Mouse (Mus musculus) heart, adult 2 months (tissue): ENCODE data around the gene Sf1. TPM values are rescaled to one million over a fixed set of nuclear protein-coding genes. Genes with fewer than 3 reads are reported as not detected.
A peak's percentile ranks its signal among the peaks of the same experiment; 100 is the strongest.

Experiments used
- DNase-seq, 2 experiments: peaks; one replicate each; pipeline ENCODE4 v3.0.0; 2021
- H3K27ac ChIP-seq: fragments of 200-600 bp; 2 replicates; pipeline ENCODE4 v1.8.1; 2022
- H3K27me3 ChIP-seq: fragments of 200-500 bp; 2 replicates; pipeline ENCODE4 v1.6.1; 2012; ENCODE audit warnings: mild to moderate bottlenecking, low read length, inconsistent platforms, mixed read lengths; ENCODE audit not compliant: control insufficient read depth, insufficient read depth
- H3K36me3 ChIP-seq: fragments of 200-500 bp; 2 replicates; pipeline ENCODE4 v1.6.1; 2012; ENCODE audit warnings: low read length, inconsistent platforms; ENCODE audit not compliant: control insufficient read depth, insufficient read depth
- H3K4me1 ChIP-seq: fragments of 200-500 bp; 2 replicates; pipeline ENCODE4 v1.6.1; 2011; ENCODE audit warnings: low read length; ENCODE audit not compliant: control insufficient read depth, insufficient read depth
- H3K4me3 ChIP-seq: fragments of 200-600 bp; 2 replicates; pipeline ENCODE4 v1.8.1; 2022
- H3K79me2 ChIP-seq: fragments of 200-500 bp; replicated peaks from 2 replicates; pipeline ENCODE4 v1.6.1; 2012; ENCODE audit warnings: mild to moderate bottlenecking, inconsistent platforms, low read length, moderate library complexity, mixed read lengths; ENCODE audit not compliant: control insufficient read depth, insufficient read depth
- H3K9ac ChIP-seq: fragments of 200-500 bp; 2 replicates; pipeline ENCODE4 v1.6.1; 2012; ENCODE audit warnings: low read depth, mild to moderate bottlenecking, control low read depth, inconsistent platforms, low read length, mixed read lengths
- CTCF ChIP-seq: fragments of 200-600 bp; IDR thresholded peaks from 2 replicates; pipeline ENCODE4 v1.8.1; 2022; ENCODE audit warnings: antibody characterized with exemption, mild to moderate bottlenecking, moderate library complexity
- EP300 ChIP-seq: fragments of 200-500 bp; IDR thresholded peaks from 2 replicates; pipeline ENCODE4 v1.6.1; 2011; ENCODE audit warnings: low read depth, low read length, control low read depth; ENCODE audit not compliant: insufficient read depth
- POLR2A ChIP-seq: fragments of 200-500 bp; IDR thresholded peaks from 2 replicates; pipeline ENCODE4 v1.6.1; 2011; ENCODE audit warnings: mild to moderate bottlenecking, low read depth, low read length, control low read depth; ENCODE audit not compliant: insufficient read depth
- WGBS: fragments of 180-500 bp; shearing (Covaris S2); methylation state at CpG from one replicate; pipeline ENCODE4 v1.1.7; 2018; 5-methylcytosine and 5-hydroxymethylcytosine counted together
- intact Hi-C: fragments of 180-260 bp; cut with DNase I; formaldehyde crosslinking; loops from one replicate; pipeline ENCODE4 v1.15.1; 2025
- polyA plus RNA-seq: library from polyadenylated mRNA; depleted of rRNA; stranded (reverse); fragments of >200 nt; gene quantifications from 2 replicates; pipeline ENCODE4 v1.2.3, GENCODE M21; 2012
- total RNA-seq, 2 experiments: library from RNA; stranded (reverse); gene quantifications; 2 replicates each; pipeline ENCODE4 v1.2.3; 2021

Gene Sf1
- total and polyA plus RNA-seq, 3 experiments, result 58.5 to 103 (median 93.0) TPM

DNA sequence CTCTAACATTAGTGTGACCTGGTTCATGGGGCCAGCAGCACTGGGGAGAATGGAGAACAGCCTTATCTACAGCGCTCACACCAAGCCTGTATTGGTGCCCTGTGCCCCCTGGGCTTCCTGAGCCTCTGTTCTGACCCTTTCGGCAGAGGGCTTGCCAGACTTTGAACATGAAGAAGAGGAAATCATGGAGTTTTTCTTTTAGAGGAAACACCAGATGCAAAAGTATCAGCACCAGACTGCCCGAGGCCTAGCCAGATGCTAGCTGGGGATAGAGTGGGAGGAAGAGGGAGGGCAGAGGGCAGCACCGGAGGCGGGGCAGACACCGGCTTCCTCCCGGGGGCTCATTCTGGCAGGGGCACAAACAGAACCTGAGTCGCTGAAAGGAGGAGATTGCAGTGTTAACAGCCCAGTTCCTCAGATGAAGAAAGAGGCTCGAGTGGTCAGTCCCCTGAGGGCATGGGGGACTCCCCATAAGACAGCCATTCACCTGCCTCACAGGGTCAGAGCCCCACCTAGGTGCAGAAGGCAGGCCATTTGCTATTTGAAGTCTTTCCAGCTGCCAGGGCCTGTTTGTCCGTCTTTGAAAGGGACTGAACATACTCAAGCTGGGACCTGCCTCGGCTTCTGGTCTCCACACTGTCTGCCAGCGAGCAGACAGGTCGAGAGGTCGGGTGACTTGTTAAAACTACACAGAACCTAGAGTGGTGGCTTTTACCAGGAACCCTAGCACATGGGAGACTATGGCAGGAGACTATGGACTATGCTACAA, 14.1 kb upstream of the Sf1 start:
- Histone ChIP-seq H3K27me3 (no peaks in the 10 kb centered on the region), H3K36me3 (no peaks in the 10 kb centered on the region), H3K4me3 (no peak overlapping the region), H3K79me2 (no peaks in the 10 kb centered on the region), H3K9ac (no peak overlapping the region), H3K27ac (peak overlapping the region; percentile 39), H3K4me1 (peaks cover 7% of the 10 kb centered on the region)
- intact Hi-C loops, result no loop called here
- TF ChIP-seq POLR2A (no peak), EP300 (no peak)
- DNase-seq, result peak in 1 of 2 experiments; percentile 54
- 37% methylated on average over 14 of the region's 14 CpGs for WGBS

DNA sequence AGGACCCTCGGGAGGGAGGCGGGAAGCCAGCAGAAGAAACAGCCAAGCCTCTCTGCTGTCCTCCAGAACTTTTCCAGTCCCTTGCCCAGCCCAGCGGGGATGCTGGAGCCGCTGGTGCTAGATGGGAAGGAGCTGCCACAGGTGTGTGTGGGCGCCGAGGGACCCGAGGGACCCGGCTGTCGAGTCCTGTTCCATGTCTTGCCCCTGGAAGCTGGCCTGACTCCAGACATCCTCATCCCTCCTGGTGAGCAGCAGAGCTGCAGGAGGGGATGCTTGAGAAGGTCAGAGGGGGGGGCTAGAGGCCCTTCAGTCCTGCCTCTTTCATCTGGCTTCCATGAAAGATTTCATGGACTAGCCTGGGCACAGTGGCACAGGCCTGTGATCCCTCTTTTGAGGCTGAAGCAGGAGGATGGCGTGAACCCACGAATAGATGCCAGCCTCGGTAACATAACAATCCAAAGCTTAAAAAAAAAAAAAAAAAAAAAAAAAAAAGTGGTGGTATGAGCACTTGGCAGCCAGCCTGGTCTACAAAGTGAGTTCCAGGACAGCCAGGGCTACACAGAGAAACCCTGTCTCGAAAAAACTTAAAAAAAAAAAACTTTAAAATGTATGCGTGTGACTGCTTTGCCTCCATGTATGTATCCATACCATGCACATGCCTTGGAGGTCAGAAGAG, 11.9 kb upstream of the Sf1 start:
- Histone ChIP-seq H3K27ac (no peak overlapping the region), H3K4me3 (no peak overlapping the region), H3K79me2 (no peaks in the 10 kb centered on the region), H3K4me1 (peaks cover 1% of the 10 kb centered on the region), H3K36me3 (no peaks in the 10 kb centered on the region), H3K9ac (no peak overlapping the region), H3K27me3 (no peaks in the 10 kb centered on the region)
- TF ChIP-seq EP300 (no peak), POLR2A (no peak), CTCF (no peak)
- 57% methylated on average over 14 of the region's 14 CpGs for WGBS
- intact Hi-C loops, result no loop called here
- no peak for DNase-seq

DNA sequence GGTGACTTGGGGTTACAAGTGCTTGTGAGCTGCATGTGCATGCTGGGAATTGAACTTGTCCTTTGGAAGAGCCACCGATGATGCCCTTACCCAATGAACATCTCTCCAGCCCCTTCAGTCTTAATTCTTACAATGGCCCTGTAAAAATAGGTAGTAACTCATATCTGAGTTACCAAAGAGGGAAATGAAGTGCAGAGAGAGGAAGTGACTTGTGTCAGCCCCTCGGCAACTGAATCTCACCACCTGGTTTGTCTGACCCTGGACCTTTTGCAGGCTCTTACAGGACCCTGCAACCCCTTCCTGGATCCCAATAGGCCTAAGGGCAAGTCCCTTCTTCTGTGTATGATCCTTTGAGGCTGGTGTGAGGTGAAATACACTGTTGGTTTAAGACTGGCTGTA, 11.4 kb upstream of the Sf1 start:
- no peak overlapping the region for H3K9ac ChIP-seq
- H3K27ac ChIP-seq, result no peak overlapping the region
- TF ChIP-seq POLR2A (no peak), CTCF (no peak), EP300 (no peak)
- WGBS, result 73% methylated on average over 2 of the region's 2 CpGs
- no peak overlapping the region for H3K4me3 ChIP-seq
- H3K4me1 ChIP-seq, result peaks cover 1% of the 10 kb centered on the region
- intact Hi-C loops, result no loop called here
- H3K27me3 ChIP-seq, result no peaks in the 10 kb centered on the region
- no peak for DNase-seq
- H3K79me2 ChIP-seq, result no peaks in the 10 kb centered on the region
- H3K36me3 ChIP-seq, result no peaks in the 10 kb centered on the region

DNA sequence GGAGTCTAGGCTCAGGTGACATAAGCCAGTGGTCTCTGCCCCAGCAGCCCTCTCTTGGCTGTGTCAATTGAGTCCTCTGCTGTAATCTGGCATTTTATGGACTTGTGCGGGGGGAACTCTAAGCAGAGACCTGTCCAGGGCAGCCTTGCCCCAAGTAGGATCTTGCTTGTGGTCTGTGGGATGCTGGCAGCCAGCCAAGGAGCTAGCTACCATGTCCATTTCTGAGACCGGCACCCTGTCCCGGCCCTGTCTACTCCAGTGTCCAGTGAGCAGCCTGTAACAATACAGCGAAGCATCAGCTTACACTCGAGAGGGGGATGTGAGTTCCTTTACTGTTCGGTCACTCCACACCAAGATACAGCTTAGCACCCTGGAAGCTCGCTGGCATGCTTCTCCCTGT, 9.5 kb upstream of the Sf1 start:
- Histone ChIP-seq H3K4me3 (no peak overlapping the region), H3K9ac (no peak overlapping the region), H3K79me2 (no peaks in the 10 kb centered on the region), H3K27me3 (no peaks in the 10 kb centered on the region), H3K4me1 (peaks cover 1% of the 10 kb centered on the region), H3K27ac (no peak overlapping the region), H3K36me3 (no peaks in the 10 kb centered on the region)
- TF ChIP-seq POLR2A, result no peak
- no peak for TF ChIP-seq CTCF
- no peak for DNase-seq
- WGBS, result 76% methylated on average over 7 of the region's 7 CpGs
- intact Hi-C loops, result no loop called here

DNA sequence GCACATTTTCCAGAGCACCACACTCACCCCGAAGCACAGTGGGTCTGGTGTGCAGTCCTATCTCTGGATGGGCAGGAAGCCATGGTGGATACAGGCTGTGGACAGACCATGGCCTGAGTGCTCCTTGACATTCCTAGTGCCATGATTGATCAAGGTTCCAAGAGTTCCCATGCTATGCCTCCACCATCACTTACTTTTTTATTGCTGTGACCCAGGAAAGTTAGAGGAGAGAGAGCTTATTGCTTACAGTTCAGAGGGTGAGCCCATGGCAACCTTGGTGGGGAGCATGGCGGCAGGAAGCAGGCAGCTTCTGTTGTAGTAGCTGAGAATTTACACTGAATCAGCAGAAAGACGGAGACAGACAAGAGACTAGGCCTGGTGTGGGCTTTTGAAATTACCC, 2.2 kb upstream of the Sf1 start:
- TF ChIP-seq CTCF, result no peak
- no peak for TF ChIP-seq POLR2A
- no peak for TF ChIP-seq EP300
- 82% methylated on average over 3 of the region's 3 CpGs for WGBS
- no peaks in the 10 kb centered on the region for H3K27me3 ChIP-seq
- no peak overlapping the region for H3K4me3 ChIP-seq
- intact Hi-C loops, result loop anchor here (2.0 kb wide), 1 partner anchor 16 kb away; no protein-coding TSS in a partner anchor
- no peak overlapping the region for H3K9ac ChIP-seq
- H3K4me1 ChIP-seq, result peaks cover 4% of the 10 kb centered on the region; the same call in 1 of the 2 replicates
- peaks cover 4% of the 10 kb centered on the region; the same call in 1 of the 2 replicates for H3K79me2 ChIP-seq
- H3K36me3 ChIP-seq, result peaks cover 18% of the 10 kb centered on the region
- H3K27ac ChIP-seq, result no peak overlapping the region
- DNase-seq, result no peak

DNA sequence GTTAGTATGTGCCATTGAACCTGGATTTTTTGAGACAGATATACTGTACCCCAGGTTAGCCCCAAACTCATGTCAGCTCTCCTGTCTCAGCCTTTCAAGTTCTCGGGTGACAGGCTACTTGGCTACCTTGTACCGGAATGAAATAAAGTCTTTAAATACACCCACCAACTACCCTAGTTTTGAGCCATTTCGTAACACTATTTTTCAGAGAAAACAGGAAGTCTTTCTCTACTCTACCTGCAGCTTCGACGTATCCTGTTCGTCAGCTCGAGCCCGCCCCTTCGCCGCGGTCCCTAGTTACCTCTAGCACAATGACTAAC, 439 bp upstream of the Sf1 start:
- H3K4me3 ChIP-seq, result peak overlapping the region; percentile 89
- peak overlapping the region; percentile 33; the same call in 1 of the 2 replicates for H3K9ac ChIP-seq
- no peaks in the 10 kb centered on the region for H3K27me3 ChIP-seq
- peaks cover 5% of the 10 kb centered on the region; the same call in 1 of the 2 replicates for H3K79me2 ChIP-seq
- no peak for DNase-seq
- H3K4me1 ChIP-seq, result peaks cover 4% of the 10 kb centered on the region; the same call in 1 of the 2 replicates
- TF ChIP-seq CTCF (no peak), EP300 (no peak), POLR2A (no peak; the same call in 1 of the 2 replicates)
- H3K27ac ChIP-seq, result peak overlapping the region; percentile 87
- peaks cover 34% of the 10 kb centered on the region for H3K36me3 ChIP-seq
- intact Hi-C loops, result no loop called here
- under 1% methylated on average over 11 of the region's 11 CpGs for WGBS
